Mouse (Mus musculus) spleen, postnatal 36 days (tissue): Measurements from ENCODE around the gene Gm42906.

Experiments
- DNase-seq, 2 experiments: peaks; one replicate each; pipeline ENCODE4 v3.0.0; 2022; ENCODE audit warnings: low spot score in 2 of 2, mixed read lengths in 1 of 2

The Gm42906 gene

DNA sequence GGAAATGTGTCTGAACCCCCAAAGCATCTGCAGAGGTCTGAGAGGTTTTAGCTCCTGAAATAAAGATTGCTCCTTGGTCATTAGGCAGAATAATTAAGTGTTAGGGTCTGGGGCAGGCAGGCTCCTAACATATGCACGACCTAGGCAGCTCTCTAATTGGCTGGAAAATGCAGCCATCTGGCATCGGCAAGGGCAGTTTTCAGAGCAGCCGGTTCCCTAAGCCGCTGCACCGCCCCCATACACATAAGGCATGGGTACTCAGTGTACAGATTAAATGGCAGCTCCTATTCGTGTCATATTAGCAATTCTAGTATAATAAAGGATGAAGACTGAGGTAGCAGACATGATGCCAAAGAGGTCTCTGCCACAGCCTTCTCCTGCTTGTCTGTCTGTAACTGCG, 400.8 kb downstream of the Gm42906 start:
- no peak for DNase-seq

DNA sequence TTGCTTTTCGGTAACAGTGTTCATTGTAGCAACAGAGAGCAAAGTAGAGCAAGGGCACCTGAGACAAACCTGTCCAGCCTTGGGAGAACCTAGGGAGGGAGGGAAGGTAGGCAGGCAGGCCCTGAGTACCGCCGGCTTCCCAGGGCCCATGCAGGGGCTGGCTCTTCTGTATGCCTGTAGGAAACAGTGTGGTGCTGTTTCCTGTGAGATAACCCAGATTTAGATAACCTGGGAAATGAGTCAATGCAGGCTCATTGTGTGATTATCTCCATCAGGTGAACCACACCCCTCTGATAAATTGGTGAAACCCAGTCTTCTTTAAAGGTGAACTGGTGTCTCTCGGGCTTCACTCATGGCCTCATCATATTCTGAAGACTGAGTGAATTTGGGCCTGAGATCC, 401.9 kb downstream of the Gm42906 start:
- DNase-seq, result no peak

DNA sequence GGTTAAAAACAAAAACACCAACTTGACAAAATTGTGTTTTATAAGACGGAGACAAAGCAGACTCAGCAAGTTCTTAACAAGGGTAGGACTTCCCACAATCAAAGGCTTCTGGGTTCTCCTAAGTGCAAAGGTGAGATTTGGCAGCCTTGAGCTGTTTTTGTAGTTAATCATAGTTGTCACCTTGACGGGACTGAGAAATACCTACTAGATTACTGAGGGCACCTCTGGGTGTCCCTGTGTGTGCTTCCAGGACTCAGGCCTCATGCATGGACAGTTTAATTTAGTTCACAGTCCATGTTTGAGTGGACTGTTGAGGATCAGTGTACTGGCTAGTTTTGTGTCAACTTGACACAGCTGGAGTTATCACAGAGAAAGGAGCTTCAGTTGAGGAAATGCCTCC, 403.5 kb downstream of the Gm42906 start:
- no peak for DNase-seq

DNA sequence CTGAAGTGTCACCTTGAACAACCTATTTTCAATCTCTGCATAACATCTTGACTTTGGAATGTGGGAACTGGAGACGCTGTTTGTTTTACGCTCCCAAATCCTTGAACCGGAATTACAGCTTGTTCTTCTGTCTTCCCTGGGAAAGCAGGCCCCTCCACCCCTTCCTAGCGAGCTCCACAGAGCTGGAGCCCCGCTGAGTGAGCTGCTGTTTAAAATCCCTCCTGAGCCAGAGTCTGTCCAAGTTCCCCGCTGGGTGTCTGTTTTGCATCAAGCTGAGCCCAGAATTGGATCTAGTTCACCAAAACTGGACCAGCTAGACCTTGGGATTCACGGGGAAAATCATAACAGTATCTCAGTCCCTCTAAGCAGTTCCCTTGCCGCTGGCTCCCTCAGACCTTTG, 404.5 kb downstream of the Gm42906 start:
- DNase-seq, result no peak

DNA sequence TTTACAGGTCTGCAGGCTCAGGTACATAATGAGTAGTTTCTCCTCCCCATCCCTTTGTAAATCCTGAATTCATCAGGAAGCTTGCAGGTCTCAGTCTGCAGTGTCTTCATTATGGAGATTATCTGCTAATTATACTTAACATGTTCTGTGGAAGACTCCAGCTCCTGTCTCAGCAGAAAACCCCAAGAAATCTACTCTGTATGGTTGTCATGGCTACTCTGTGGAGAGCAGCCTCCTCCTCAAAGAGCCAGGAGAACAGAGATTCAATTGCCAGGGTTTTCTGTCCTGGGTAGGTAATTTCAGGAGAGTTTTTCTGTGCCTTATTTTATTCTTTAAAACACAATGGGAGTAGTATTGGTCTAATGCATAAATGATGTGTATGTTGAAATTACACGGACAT, 405.0 kb downstream of the Gm42906 start:
- no peak for DNase-seq

DNA sequence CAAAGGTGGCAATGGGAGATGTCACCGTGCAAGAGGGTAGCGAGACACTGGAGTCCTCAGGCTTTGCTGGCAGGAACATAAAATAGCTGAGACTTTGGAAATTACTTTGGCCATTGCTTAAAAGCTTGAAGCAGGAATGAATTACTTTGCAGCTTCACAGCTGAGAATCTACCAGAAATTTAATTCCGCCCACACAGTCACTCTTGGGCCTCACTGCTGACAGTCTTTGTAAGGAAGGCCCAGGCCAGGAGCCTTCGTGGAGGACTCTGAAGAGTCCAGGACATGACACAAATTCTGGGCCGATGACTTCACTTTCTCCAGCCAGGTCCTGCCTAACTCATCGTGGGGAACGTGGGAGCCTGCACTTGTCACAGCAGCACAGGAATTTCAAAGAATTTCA, 405.9 kb downstream of the Gm42906 start:
- no peak for DNase-seq

DNA sequence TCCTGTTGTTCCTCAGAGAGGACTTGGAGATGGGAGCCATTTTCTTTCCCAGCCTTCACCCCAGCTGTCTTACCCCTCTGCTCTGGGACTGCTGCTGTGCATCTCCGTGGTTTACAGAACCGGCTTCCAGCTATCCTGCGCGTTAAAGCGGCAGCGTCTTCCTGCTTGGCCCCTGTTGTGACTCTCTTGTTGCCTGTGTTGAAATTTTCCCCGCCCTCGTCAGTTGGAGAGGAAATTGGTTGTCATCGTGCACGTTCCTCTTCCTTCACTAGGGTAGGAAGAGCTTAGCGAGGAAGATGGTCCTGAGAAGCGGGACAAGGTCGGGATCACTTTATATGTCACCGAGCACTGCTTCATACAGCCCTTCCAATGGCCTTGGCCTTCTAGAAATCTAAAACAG, 407.1 kb downstream of the Gm42906 start:
- DNase-seq, result no peak

DNA sequence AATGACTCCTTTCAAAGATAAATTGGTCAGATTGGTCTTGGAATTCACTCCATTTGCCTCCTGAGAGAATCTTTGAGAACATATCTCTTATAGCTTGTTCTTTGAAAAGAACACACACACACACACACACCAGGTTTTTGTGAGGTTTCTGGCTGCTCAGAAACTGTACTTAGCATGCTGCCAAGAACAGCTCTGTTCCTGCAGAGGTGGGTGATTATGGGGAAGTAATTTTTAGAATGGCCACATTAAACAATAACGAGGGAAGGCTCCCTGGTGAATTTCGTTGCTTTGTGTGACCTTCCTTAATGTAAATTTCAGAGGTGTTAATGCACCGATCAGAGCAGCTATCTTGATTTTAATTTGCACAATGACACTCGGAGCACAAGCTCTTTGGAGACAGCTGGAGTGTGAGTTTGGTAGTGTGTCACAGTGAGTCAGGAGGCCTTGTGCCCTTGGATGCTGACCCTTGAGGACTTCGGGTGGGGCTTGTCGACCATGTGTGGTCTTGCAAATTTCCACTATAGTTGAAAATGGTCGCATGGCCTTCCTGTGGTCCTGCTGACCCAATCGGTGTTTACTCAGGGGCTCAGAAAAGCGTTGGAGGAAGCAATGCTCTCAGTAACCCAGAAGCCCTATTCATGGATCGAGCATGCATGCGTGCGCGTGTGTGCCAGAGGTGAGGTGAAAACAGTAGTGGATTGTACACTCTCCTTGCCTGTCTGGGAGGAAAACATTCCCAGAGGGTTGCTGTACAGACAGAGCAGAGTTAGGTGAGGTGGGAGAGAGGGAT, 407.7 kb downstream of the Gm42906 start:
- DNase-seq, result no peak

DNA sequence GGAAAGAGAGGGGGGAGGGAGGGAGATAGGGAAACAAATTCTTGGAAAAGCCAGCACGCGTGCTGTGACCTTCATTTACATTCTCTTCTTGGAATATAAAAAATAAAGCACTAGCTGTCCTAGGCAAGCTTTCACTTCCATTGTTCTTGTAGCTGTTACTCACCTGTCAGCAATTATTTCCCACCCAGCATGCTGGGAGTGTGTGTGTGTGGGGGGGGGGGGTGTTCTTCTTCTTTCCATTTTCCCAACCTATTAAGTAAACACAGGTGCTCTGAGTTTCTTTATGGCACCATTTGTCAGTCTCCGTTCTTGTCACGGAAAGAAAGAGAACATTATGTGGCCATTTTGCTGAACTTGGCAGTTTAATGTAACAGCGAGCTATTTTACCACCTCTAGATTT, 409.0 kb downstream of the Gm42906 start:
- no peak for DNase-seq

DNA sequence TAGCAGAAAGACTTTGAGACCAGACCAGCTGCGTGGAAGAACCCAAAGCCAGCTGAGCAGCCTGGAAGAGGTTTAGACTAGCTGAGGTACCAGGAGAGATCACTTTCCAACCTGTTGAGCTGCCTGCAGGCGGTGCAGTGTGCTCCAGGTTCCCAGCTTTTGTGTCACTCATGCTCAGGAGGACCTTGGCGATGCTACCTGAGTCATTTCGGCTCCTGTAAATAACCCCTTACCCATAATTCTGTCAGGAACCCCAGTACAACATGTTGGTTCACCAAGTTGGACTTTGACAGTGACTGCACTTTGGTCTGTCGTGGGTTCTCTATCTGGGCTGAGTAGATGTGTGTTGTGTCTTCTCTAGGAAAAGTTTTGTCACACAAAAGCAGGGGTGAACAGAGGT, 409.5 kb downstream of the Gm42906 start:
- no peak for DNase-seq
